Mouse (Mus musculus) small intestine, adult 2 months (tissue): ENCODE measurements around the gene Serinc1. TPM values are rescaled to one million over a fixed set of nuclear protein-coding genes. Genes with fewer than 3 reads are reported as not detected.

Source experiments
- H3K27ac ChIP-seq: fragments of 200-500 bp; 2 replicates; pipeline ENCODE4 v1.5.1; 2012; ENCODE audit warnings: low read depth, low read length, control low read depth, inconsistent platforms; ENCODE audit not compliant: insufficient read depth
- H3K27me3 ChIP-seq: fragments of 200-500 bp; 2 replicates; pipeline ENCODE4 v1.6.1; 2012; ENCODE audit warnings: mild to moderate bottlenecking, moderate library complexity, low read length, inconsistent platforms; ENCODE audit not compliant: control insufficient read depth, insufficient read depth
- H3K36me3 ChIP-seq: fragments of 200-500 bp; 2 replicates; pipeline ENCODE4 v1.6.1; 2012; ENCODE audit warnings: mild to moderate bottlenecking, low read length, control low read depth, inconsistent platforms; ENCODE audit not compliant: control insufficient read depth, insufficient read depth
- H3K4me1 ChIP-seq: fragments of 200-500 bp; 2 replicates; pipeline ENCODE4 v1.6.1; 2012; ENCODE audit warnings: low read length, inconsistent platforms, mixed read lengths; ENCODE audit not compliant: control insufficient read depth, insufficient read depth, insufficient read length
- H3K4me3 ChIP-seq: fragments of 200-500 bp; 2 replicates; pipeline ENCODE4 v1.5.1; 2012; ENCODE audit warnings: low read depth, mild to moderate bottlenecking, control low read depth, inconsistent platforms, low read length, moderate library complexity
- CTCF ChIP-seq: fragments of 200-500 bp; IDR thresholded peaks from 2 replicates; pipeline ENCODE4 v1.5.1; 2012; ENCODE audit warnings: low read depth, mild to moderate bottlenecking, control low read depth, inconsistent platforms, low read length, moderate library complexity, mixed read lengths; ENCODE audit not compliant: insufficient replicate concordance, insufficient read length; ENCODE audit errors: extremely low read depth
- POLR2A ChIP-seq: fragments of 200-500 bp; IDR thresholded peaks from 2 replicates; pipeline ENCODE4 v1.6.1; 2012; ENCODE audit warnings: low read depth, mild to moderate bottlenecking, control low read depth, inconsistent platforms, low read length, moderate library complexity
- WGBS: fragments of 180-500 bp; shearing (Covaris S2); methylation state at CpG from one replicate; pipeline ENCODE4 v1.1.7; 2018; 5-methylcytosine and 5-hydroxymethylcytosine counted together
- polyA plus RNA-seq: library from polyadenylated mRNA; depleted of rRNA; stranded (reverse); fragments of >200 nt; gene quantifications from 2 replicates; pipeline ENCODE4 v1.2.3, GENCODE M21; 2012; rRNA removed

The Serinc1 gene
- polyA plus RNA-seq, 1 experiment = 13.2 TPM

DNA sequence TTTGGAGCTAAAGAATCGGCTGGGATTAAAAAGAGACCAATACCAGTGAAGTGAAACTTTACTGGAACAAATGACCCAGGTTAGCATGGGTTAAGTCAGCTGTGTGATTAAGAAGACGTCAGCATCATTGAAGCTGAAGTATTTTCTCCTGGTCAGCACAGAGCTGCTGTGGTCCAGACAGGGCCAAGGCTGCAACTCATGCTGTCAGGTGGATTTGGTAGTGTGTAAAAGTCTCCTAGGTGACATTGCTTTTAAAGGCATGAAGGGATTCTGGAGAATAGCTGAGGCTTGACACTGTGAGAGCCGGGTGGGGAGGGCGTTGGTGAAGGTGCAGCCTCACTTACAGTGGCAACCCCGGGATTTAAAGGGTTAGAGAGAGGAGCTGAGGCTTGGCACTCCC lies 50.6 kb downstream of the Serinc1 start:
- Histone ChIP-seq H3K36me3 (no peaks in the 10 kb centered on the region), H3K4me1 (no peaks in the 10 kb centered on the region; the same call in 1 of the 2 replicates), H3K27ac (no peak overlapping the region), H3K27me3 (no peaks in the 10 kb centered on the region), H3K4me3 (no peak overlapping the region)
- WGBS = 48% methylated on average over 5 of the region's 5 CpGs
- no peak for TF ChIP-seq CTCF
- no peak for TF ChIP-seq POLR2A

DNA sequence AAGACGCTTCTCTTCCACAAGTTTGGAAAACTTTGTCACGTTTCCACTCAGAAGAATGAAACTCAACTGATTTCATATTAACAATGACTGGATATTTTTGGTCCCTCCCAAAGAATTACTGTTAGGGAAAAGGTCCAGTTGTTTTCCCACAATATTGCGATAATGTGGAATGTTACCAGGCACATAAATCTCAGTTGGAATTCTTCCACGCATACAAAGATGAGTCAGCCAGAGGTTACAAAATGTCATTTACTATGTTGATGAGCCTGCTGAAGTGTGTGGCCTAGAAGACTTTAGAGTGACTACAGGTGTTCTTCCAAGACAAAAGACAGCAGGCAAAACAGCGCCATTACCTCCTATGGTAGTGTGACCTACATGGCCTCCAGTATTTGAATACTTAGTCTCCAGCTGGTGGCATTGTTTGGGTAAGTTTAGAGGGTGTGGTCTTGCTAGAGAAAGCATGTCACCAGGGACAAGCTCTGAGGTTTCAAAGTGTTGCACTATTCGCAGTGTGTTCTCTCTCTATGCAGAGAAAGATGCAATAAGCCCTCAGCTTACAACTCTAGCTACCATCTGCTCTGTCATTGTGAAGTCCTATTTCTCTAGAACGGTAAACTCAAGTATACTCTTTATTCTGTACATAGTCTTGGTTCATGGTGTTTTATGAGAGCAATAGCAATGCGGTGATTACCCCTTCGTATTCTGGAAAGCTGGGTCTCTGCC lies 55.0 kb downstream of the Serinc1 start:
- Histone ChIP-seq H3K36me3 (no peaks in the 10 kb centered on the region), H3K27me3 (no peaks in the 10 kb centered on the region), H3K4me3 (no peak overlapping the region), H3K27ac (no peak overlapping the region), H3K4me1 (no peaks in the 10 kb centered on the region)
- 80% methylated on average over 9 of the region's 9 CpGs for WGBS
- no peak for TF ChIP-seq CTCF
- no peak for TF ChIP-seq POLR2A

Other genes starting within 250 kb of the Serinc1 start
- gene Hsf2, start 46.1 kb downstream of the Serinc1 start, polyA plus RNA-seq = 0.46 and 0.53 TPM in 2 replicates
- 0.61 and 0.99 TPM in 2 replicates for gene Pkib, start 99.5 kb upstream of the Serinc1 start, polyA plus RNA-seq